Mouse (Mus musculus) monocyte, adult 2 months (primary cell): ENCODE data around the gene Tfpt.
"Not testable (repeated sequence)": the region's sequence is repeated elsewhere in the genome, so short reads cannot be mapped to it uniquely, and the experiment has no call there.

Experiments used
- DNase-seq, 2 experiments: peaks; one replicate each; pipeline ENCODE4 v3.0.0; 2022; ENCODE audit warnings: low spot score in 2 of 2, low read depth in 1 of 2

Gene Tfpt

GRCm38 (mm10) chr7:3578196-3578595 is 51.5 kb downstream of the Tfpt start:
- DNase-seq: no peak

GRCm38 (mm10) chr7:3576354-3577124 is 53.2 kb downstream of the Tfpt start:
- no peak for DNase-seq

- DNase-seq: no peak
These were observed 55.5 kb downstream of the Tfpt start for GRCm38 (mm10) chr7:3574216-3574615.

- no peak for DNase-seq
These were observed 57.9 kb downstream of the Tfpt start for GRCm38 (mm10) chr7:3571847-3572246.

GRCm38 (mm10) chr7:3570580-3570979 is 59.1 kb downstream of the Tfpt start:
- not testable (repeated sequence) for DNase-seq
